Mouse (Mus musculus): ENCODE results near the gene Ccdc158.

DNA sequence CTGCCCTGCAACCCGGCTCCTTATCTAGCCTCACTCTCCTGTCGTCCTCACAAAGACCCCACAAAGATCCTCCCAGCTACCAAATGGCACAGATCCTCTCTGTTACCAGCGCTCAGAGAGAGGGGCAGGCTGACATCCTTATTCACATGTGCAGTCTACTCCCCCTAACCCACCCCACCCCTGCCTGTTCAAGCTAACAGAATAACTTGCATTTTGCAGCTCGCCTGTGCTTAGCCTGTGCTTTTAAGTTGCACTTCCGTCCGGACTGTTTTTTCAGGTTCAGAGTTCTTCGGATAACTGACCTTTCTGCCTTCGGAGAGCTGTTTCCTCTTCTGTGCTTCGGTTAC, 476 bp upstream of the Ccdc158 start:
- TF ChIP-seq POLR2A (IDR thresholded peaks at IDR 0.05; ENCODE audit: borderline replicate concordance, insufficient read depth, low read length), result no peak
- TF ChIP-seq CTCF (IDR thresholded peaks at IDR 0.05; ENCODE audit: borderline replicate concordance, insufficient read depth, low read depth, low read length), result no peak

Measured in cerebellum, adult 2 months (tissue).